In genomic region chr7:98573231-98573781, GRCm38 (mm10) we compare ENCODE assay signal across 8 mouse cellular contexts.
DNase-seq lines count a peak whose midpoint lies in the region; ATAC-seq lines count a peak whose summit lies in the region.

No protein-coding gene starts in this region.

- no peaks in the 10 kb centered on the region for H3K36me3 ChIP-seq in forebrain, embryonic 10.5 days (replicated peaks)
- H3K36me3 ChIP-seq in forebrain, embryonic 11.5 days (ENCODE audit: control insufficient read depth, insufficient read depth, low read length): no peaks in the 10 kb centered on the region
- no peaks in the 10 kb centered on the region for H3K36me3 ChIP-seq in hindbrain, embryonic 13.5 days
- no peaks in the 10 kb centered on the region for H3K36me3 ChIP-seq in lung, embryonic 15.5 days
- no peaks in the 10 kb centered on the region for H3K36me3 ChIP-seq in stomach, embryonic 15.5 days

- H3K9ac ChIP-seq in forebrain, embryonic 11.5 days (ENCODE audit: low read length): no peak overlapping the region
- H3K9ac ChIP-seq in hindbrain, embryonic 13.5 days: no peak overlapping the region
- H3K9ac ChIP-seq in lung, embryonic 15.5 days: no peak overlapping the region
- no peak overlapping the region for H3K9ac ChIP-seq in stomach, embryonic 15.5 days

- H3K4me2 ChIP-seq in forebrain, embryonic 11.5 days (ENCODE audit: low read depth, low read length, severe bottlenecking): no peak overlapping the region
- no peak overlapping the region for H3K4me2 ChIP-seq in hindbrain, embryonic 13.5 days
- H3K4me2 ChIP-seq in lung, embryonic 15.5 days: no peak overlapping the region
- no peak overlapping the region for H3K4me2 ChIP-seq in stomach, embryonic 15.5 days

- no peak overlapping the region for H3K4me3 ChIP-seq in forebrain, embryonic 10.5 days
- H3K4me3 ChIP-seq in forebrain, embryonic 11.5 days (ENCODE audit: low read depth, low read length): no peak overlapping the region
- no peak overlapping the region for H3K4me3 ChIP-seq in hindbrain, embryonic 13.5 days
- no peak overlapping the region for H3K4me3 ChIP-seq in lung, embryonic 15.5 days
- no peak overlapping the region for H3K4me3 ChIP-seq in stomach, embryonic 15.5 days (replicated peaks)

- H3K27ac ChIP-seq in forebrain, embryonic 10.5 days: peak overlapping the region; percentile 71
- H3K27ac ChIP-seq in forebrain, embryonic 11.5 days (ENCODE audit: low read depth, low read length): no peak overlapping the region
- peak overlapping the region; percentile 62 for H3K27ac ChIP-seq in hindbrain, embryonic 13.5 days
- H3K27ac ChIP-seq in lung, embryonic 15.5 days: peak overlapping the region; percentile 86
- H3K27ac ChIP-seq in stomach, embryonic 15.5 days: peak overlapping the region; percentile 76

- H3K27me3 ChIP-seq in forebrain, embryonic 10.5 days (ENCODE audit: poor library complexity, severe bottlenecking): no peaks in the 10 kb centered on the region
- H3K27me3 ChIP-seq in forebrain, embryonic 11.5 days (ENCODE audit: control insufficient read depth, insufficient read depth, low read length): no peaks in the 10 kb centered on the region
- H3K27me3 ChIP-seq in hindbrain, embryonic 13.5 days: no peaks in the 10 kb centered on the region
- no peaks in the 10 kb centered on the region for H3K27me3 ChIP-seq in lung, embryonic 15.5 days
- no peaks in the 10 kb centered on the region for H3K27me3 ChIP-seq in stomach, embryonic 15.5 days (replicated peaks)

- no peaks in the 10 kb centered on the region for H3K9me3 ChIP-seq in forebrain, embryonic 10.5 days
- no peaks in the 10 kb centered on the region for H3K9me3 ChIP-seq in forebrain, embryonic 11.5 days (ENCODE audit: control insufficient read depth, low read length)
- no peaks in the 10 kb centered on the region for H3K9me3 ChIP-seq in hindbrain, embryonic 13.5 days
- H3K9me3 ChIP-seq in lung, embryonic 15.5 days: no peaks in the 10 kb centered on the region
- H3K9me3 ChIP-seq in stomach, embryonic 15.5 days: no peaks in the 10 kb centered on the region

- 68% methylated on average over 10 of the region's 10 CpGs for WGBS in forebrain, embryonic 10.5 days
- 74% methylated on average over 10 of the region's 10 CpGs for WGBS in forebrain, embryonic 11.5 days
- WGBS in hindbrain, embryonic 13.5 days: 54% methylated on average over 10 of the region's 10 CpGs
- 46% methylated on average over 10 of the region's 10 CpGs for WGBS in lung, embryonic 15.5 days
- 49% methylated on average over 10 of the region's 10 CpGs for WGBS in stomach, embryonic 15.5 days

- peaks cover 35% of the 10 kb centered on the region for H3K4me1 ChIP-seq in forebrain, embryonic 10.5 days
- H3K4me1 ChIP-seq in forebrain, embryonic 11.5 days (replicated peaks; ENCODE audit: control insufficient read depth, insufficient read depth, low read length): no peaks in the 10 kb centered on the region
- H3K4me1 ChIP-seq in hindbrain, embryonic 13.5 days (replicated peaks): peaks cover 4% of the 10 kb centered on the region; the same call in 1 of the 2 replicates
- H3K4me1 ChIP-seq in lung, embryonic 15.5 days: peaks cover 29% of the 10 kb centered on the region
- 0 out of 2 replicates have a peak, but pooled peaks cover 9% of the 10 kb centered on the region for H3K4me1 ChIP-seq in stomach, embryonic 15.5 days

- no peak for DNase-seq in forebrain, embryonic 10.5 days (ENCODE audit: extremely low spot score, low spot score)
- no peak for DNase-seq in forebrain, embryonic 11.5 days (ENCODE audit: low spot score)
- DNase-seq in adrenal gland, postnatal 14 days: peak; percentile 81
- DNase-seq in layer of hippocampus, adult 9-11 months: peak; percentile 83
- DNase-seq in thymus, postnatal 0 days (ENCODE audit: low spot score): no peak

- no peak for ATAC-seq in forebrain, embryonic 11.5 days (replicated peaks; ENCODE audit: low FRiP score)
- ATAC-seq in hindbrain, embryonic 13.5 days (ENCODE audit: low FRiP score): no peak
- ATAC-seq in lung, embryonic 15.5 days (ENCODE audit: borderline replicate concordance, extremely low read depth, low FRiP score, low TSS enrichment): peak; percentile 73
- peak; percentile 62 for ATAC-seq in stomach, embryonic 15.5 days (ENCODE audit: insufficient read depth, low FRiP score, low read depth)

Comparison
In these comparisons a context has a peak if more than half of its experiments do, and no peak if none do; other contexts are left out.
1. DNase-seq: peak in adrenal gland, postnatal 14 days (single experiment) and layer of hippocampus, adult 9-11 months (single experiment); none in forebrain, embryonic 10.5 days (single experiment), forebrain, embryonic 11.5 days (single experiment) and thymus, postnatal 0 days (single experiment).
2. ATAC-seq: peak in lung, embryonic 15.5 days (single experiment) and stomach, embryonic 15.5 days (single experiment); none in forebrain, embryonic 11.5 days (single experiment) and hindbrain, embryonic 13.5 days (single experiment).